Mouse (Mus musculus): ENCODE results near the gene Ints13. TPM values are rescaled to one million over a fixed set of nuclear protein-coding genes. Genes with fewer than 3 reads are reported as not detected.

The Ints13 gene
- polyA plus RNA-seq, 1 experiment, result 55.3 TPM

GRCm38 (mm10) chr6:146538661-146539060, 39.0 kb downstream of the Ints13 start:
- peak; percentile 2 for DNase-seq (ENCODE audit: low read depth)
- TF ChIP-seq CTCF (IDR thresholded peaks at IDR 0.05; ENCODE audit: borderline replicate concordance, extremely low read depth, insufficient read depth, insufficient read length) (no peak), POLR2A (IDR thresholded peaks at IDR 0.05; ENCODE audit: borderline replicate concordance, extremely low read depth, insufficient read depth, insufficient read length, poor library complexity, severe bottlenecking) (no peak)

- TF ChIP-seq CTCF (IDR thresholded peaks at IDR 0.05; ENCODE audit: borderline replicate concordance, extremely low read depth, insufficient read depth, insufficient read length) (no peak), POLR2A (IDR thresholded peaks at IDR 0.05; ENCODE audit: borderline replicate concordance, extremely low read depth, insufficient read depth, insufficient read length, poor library complexity, severe bottlenecking) (no peak)
- DNase-seq (ENCODE audit: low read depth), result no peak
Observed at GRCm38 (mm10) chr6:146538071-146538470, 39.6 kb downstream of the Ints13 start.

DNA sequence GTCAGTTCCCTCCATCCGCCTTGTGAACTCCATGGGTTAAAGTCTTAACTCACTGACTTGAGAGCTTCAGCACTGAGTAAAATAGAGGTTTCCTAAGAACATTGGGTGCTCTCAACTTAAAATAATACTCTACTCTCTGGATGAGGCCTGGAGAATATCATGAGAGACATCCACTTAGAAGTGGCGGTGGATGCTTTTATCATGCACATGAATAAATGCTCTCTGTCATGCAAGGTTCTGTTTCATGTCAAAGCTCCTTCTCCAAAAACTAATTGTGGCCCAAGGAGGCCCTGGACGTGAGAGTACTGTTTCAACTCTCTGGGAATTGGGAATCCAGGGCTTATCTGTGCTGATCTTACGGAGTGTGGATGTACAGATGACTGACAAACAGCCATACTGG, 40.5 kb downstream of the Ints13 start:
- TF ChIP-seq CTCF (IDR thresholded peaks at IDR 0.05; ENCODE audit: borderline replicate concordance, extremely low read depth, insufficient read depth, insufficient read length), result no peak
- TF ChIP-seq POLR2A (IDR thresholded peaks at IDR 0.05; ENCODE audit: borderline replicate concordance, extremely low read depth, insufficient read depth, insufficient read length, poor library complexity, severe bottlenecking), result no peak

DNA sequence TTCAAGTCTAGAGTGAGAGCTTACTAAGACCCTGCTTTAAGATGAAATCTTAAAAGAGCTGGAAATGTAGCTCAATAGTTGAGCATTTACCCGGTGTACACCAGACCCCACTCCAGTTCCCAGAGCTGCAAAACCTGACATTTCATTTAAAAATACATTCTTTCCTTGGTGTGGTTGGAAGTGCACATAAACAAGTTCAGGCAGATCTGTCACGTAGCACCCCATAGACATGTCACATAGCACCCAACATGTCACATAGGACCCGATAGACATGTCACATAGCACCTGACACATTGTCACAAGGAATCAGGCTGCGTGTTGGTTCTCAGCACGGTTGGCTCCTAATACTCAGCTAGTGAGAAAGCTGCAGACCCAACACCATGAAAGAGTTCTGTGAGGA, 42.1 kb downstream of the Ints13 start:
- no peak for TF ChIP-seq POLR2A (IDR thresholded peaks at IDR 0.05; ENCODE audit: borderline replicate concordance, extremely low read depth, insufficient read depth, insufficient read length, poor library complexity, severe bottlenecking)
- no peak for TF ChIP-seq CTCF (IDR thresholded peaks at IDR 0.05; ENCODE audit: borderline replicate concordance, extremely low read depth, insufficient read depth, insufficient read length)

More for the DNA sequence above, 40.5 kb downstream of the Ints13 start:
- no peak for DNase-seq (ENCODE audit: low read depth)

GRCm38 (mm10) chr6:146533146-146533545, 44.5 kb downstream of the Ints13 start:
- DNase-seq (ENCODE audit: low read depth), result no peak
- no peak for TF ChIP-seq POLR2A (IDR thresholded peaks at IDR 0.05; ENCODE audit: borderline replicate concordance, extremely low read depth, insufficient read depth, insufficient read length, poor library complexity, severe bottlenecking)
- no peak for TF ChIP-seq CTCF (IDR thresholded peaks at IDR 0.05; ENCODE audit: borderline replicate concordance, extremely low read depth, insufficient read depth, insufficient read length)

More for the DNA sequence above, 42.1 kb downstream of the Ints13 start:
- DNase-seq (ENCODE audit: low read depth), result no peak

DNA sequence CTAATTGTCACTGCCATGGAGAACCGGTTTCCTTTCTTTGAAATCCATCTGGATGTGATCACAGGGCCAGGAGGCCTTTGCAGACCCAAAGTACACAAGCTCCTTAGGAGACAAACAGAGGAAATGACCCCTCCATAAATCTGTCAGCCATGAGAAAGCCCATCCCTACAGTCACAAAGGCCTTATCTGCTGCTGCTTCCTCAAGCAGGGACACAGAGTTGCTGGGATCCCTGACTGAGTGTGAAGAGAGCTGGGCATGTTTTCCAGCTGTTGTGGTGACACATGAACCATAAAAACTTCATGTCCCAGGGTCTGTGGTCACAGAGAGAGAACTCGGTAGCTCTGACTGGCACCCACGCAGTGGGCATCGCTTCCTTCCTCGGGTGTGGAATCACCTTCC, 46.9 kb downstream of the Ints13 start:
- no peak for TF ChIP-seq CTCF (IDR thresholded peaks at IDR 0.05; ENCODE audit: borderline replicate concordance, extremely low read depth, insufficient read depth, insufficient read length)
- no peak for TF ChIP-seq POLR2A (IDR thresholded peaks at IDR 0.05; ENCODE audit: borderline replicate concordance, extremely low read depth, insufficient read depth, insufficient read length, poor library complexity, severe bottlenecking)
- no peak for DNase-seq (ENCODE audit: low read depth)

DNA sequence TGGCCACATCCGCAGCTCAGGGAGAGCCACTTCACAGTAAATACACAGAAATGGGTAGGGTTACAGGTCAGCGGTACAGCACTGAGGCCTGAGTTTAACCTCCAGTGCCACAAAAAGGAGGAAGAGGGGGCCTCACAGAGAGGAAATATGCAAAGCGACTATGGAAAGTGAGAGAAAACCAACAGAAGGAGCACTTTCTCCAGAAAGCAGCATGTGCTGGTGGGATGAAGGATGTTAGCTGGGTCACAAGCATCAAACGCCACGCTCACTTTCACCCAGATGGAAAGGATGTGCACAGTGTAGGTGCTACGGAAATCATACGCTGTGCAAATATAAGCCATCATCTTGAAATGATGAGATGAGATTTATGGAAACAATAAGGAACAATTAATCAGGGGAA, 47.3 kb downstream of the Ints13 start:
- TF ChIP-seq POLR2A (IDR thresholded peaks at IDR 0.05; ENCODE audit: borderline replicate concordance, extremely low read depth, insufficient read depth, insufficient read length, poor library complexity, severe bottlenecking) (no peak), CTCF (IDR thresholded peaks at IDR 0.05; ENCODE audit: borderline replicate concordance, extremely low read depth, insufficient read depth, insufficient read length) (no peak)
- no peak for DNase-seq (ENCODE audit: low read depth)

DNA sequence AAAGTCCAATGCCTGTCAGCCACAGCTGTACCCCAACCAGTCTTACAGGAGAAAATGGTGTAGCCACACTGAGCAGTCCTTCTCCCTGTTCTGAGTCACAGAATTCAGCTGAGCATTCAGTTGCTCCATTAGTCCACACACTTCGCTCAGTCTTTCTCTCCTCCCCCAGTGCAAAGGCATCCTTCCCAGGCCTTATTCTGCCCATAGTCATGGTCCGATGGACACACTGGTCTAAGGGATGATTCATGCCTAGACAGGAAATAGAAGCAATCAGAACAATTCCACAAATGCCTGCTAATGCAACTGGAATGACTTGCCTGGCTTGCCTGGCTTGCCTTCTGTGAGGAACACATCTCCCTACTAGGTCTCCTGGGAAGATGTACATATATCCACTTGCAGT, 50.1 kb downstream of the Ints13 start:
- DNase-seq (ENCODE audit: low read depth), result no peak
- TF ChIP-seq POLR2A (IDR thresholded peaks at IDR 0.05; ENCODE audit: borderline replicate concordance, extremely low read depth, insufficient read depth, insufficient read length, poor library complexity, severe bottlenecking), result no peak
- no peak for TF ChIP-seq CTCF (IDR thresholded peaks at IDR 0.05; ENCODE audit: borderline replicate concordance, extremely low read depth, insufficient read depth, insufficient read length)

- DNase-seq (ENCODE audit: low read depth), result no peak
- TF ChIP-seq CTCF (IDR thresholded peaks at IDR 0.05; ENCODE audit: borderline replicate concordance, extremely low read depth, insufficient read depth, insufficient read length) (no peak), POLR2A (IDR thresholded peaks at IDR 0.05; ENCODE audit: borderline replicate concordance, extremely low read depth, insufficient read depth, insufficient read length, poor library complexity, severe bottlenecking) (no peak)
Observed at GRCm38 (mm10) chr6:146525500-146525899, 52.1 kb downstream of the Ints13 start.

DNA sequence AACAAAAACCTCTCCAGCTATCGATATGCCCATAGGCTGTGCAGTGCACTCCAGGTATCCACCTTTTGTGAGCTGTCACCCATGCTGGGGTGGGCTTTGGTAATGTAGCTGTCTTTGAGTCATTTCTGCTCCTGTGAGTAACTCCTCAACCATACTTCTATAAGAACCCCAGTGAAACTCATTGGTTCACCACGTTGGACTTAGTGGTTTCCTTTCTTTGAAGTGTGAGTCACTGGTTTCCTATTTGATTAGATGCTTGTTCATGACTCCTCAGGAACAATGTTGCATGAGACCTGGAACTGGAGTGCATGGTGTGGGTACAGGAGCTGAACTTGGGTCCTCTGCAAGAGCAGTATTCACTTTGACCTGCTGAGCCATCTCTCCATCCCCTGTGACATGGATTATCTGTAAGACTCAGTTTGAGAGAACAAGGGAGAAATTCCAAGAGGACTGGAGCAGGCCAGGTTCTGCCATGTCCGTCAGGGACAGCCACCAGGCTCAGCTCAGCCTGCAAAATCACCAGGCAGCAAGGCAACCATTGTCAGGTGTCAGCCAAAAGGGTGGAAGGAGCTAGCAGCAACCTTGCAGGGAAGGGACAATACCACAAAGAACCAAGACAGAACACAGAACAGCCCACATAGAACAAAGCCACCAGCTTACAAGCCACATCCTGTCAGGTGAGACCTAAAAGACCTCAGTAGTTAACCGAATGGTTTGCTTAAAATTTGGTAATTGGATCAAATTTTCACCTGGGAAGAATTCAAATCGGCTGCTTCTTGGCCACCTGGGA, 56.0 kb downstream of the Ints13 start:
- DNase-seq (ENCODE audit: low read depth), result no peak
- TF ChIP-seq POLR2A (IDR thresholded peaks at IDR 0.05; ENCODE audit: borderline replicate concordance, extremely low read depth, insufficient read depth, insufficient read length, poor library complexity, severe bottlenecking), result no peak
- no peak for TF ChIP-seq CTCF (IDR thresholded peaks at IDR 0.05; ENCODE audit: borderline replicate concordance, extremely low read depth, insufficient read depth, insufficient read length)

DNA sequence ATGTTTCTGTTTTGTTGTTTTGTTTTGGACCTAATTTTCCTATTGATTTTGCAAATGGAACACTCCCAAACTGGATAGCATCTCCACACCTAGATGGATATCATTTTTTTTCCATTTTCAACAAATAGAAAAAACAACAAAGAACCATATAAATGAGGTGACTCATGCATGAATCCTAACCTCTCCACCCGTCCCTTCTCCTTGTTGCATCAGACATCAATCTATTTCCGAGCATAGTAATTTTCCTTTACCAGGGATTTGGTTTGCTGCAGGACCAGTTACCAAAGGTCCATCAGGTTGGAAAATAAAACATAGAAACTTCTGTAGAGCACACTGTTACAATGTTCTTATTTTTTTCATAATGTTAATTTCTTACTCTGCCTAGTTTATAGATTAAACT, 58.6 kb downstream of the Ints13 start:
- TF ChIP-seq POLR2A (IDR thresholded peaks at IDR 0.05; ENCODE audit: borderline replicate concordance, extremely low read depth, insufficient read depth, insufficient read length, poor library complexity, severe bottlenecking), result no peak
- no peak for TF ChIP-seq CTCF (IDR thresholded peaks at IDR 0.05; ENCODE audit: borderline replicate concordance, extremely low read depth, insufficient read depth, insufficient read length)
- DNase-seq (ENCODE audit: low read depth), result no peak

DNA sequence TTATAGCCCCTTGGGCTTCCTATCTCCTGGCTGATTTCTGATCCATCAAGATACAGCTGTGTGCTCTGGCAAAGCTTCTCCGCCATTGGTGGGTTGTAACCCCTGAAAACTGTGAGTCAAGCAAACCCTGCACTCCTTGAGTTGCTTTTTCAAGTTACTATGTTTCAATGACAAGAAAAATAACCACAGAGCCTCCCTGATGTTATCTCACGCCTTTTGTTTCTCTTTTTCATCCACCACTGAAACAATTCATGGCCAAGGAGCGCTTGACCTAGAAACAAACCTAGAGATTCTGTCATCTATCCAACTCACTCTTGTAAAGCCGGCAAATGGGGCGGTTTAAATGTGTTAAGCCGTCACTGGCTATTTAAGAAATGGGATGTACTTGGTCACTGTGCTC, 61.7 kb downstream of the Ints13 start:
- DNase-seq (ENCODE audit: low read depth), result no peak
- no peak for TF ChIP-seq POLR2A (IDR thresholded peaks at IDR 0.05; ENCODE audit: borderline replicate concordance, extremely low read depth, insufficient read depth, insufficient read length, poor library complexity, severe bottlenecking)
- no peak for TF ChIP-seq CTCF (IDR thresholded peaks at IDR 0.05; ENCODE audit: borderline replicate concordance, extremely low read depth, insufficient read depth, insufficient read length)
